Mouse (Mus musculus): Measurements from ENCODE around the gene Hist1h4h.

- TF ChIP-seq HCFC1 (IDR thresholded peaks at IDR 0.05; ENCODE audit: low read depth, low read length), result no peak
- no peak for TF ChIP-seq MAX (IDR thresholded peaks at IDR 0.05; ENCODE audit: low read length)
- no peak for TF ChIP-seq POLR2AphosphoS2 (IDR thresholded peaks at IDR 0.05; ENCODE audit: low read length)
- TF ChIP-seq USF1 (IDR thresholded peaks at IDR 0.05; ENCODE audit: low read depth, low read length), result no peak
- no peak for TF ChIP-seq CTCF (IDR thresholded peaks at IDR 0.05 in 2 of 3, conservative IDR thresholded peaks at IDR 0.05 in 1 of 3; ENCODE audit: control insufficient read depth in 1 of 3, insufficient read depth in 1 of 3, low read depth in 2 of 3, low read length in 3 of 3, poor library complexity in 1 of 3, severe bottlenecking in 1 of 3)
- no peak for TF ChIP-seq ZC3H11A (IDR thresholded peaks at IDR 0.05; ENCODE audit: low read depth, low read length)
- no peak for TF ChIP-seq TAL1 (IDR thresholded peaks at IDR 0.05; ENCODE audit: low read length)
Observed at GRCm38 (mm10) chr13:23502916-23503315, 27.9 kb upstream of the Hist1h4h start.
